Mouse (Mus musculus) brain, embryonic 14.5 days (tissue): ENCODE measurements around the gene Acpp.

Experiments used
- CTCF ChIP-seq: fragments of 200-500 bp; IDR thresholded peaks from 2 replicates; pipeline ENCODE4 v1.5.1; 2012; ENCODE audit warnings: inconsistent platforms, mild to moderate bottlenecking, moderate library complexity, borderline replicate concordance; ENCODE audit not compliant: insufficient read depth, insufficient read length; ENCODE audit errors: extremely low read depth
- POLR2A ChIP-seq: fragments of 200-500 bp; IDR thresholded peaks from 2 replicates; pipeline ENCODE4 v1.6.1; 2012; ENCODE audit warnings: mild to moderate bottlenecking, inconsistent platforms, borderline replicate concordance; ENCODE audit not compliant: poor library complexity, insufficient read depth, insufficient read length, severe bottlenecking; ENCODE audit errors: extremely low read depth

- no peak for TF ChIP-seq POLR2A
- TF ChIP-seq CTCF: no peak
Observed at GRCm38 (mm10) chr9:104272057-104272456, 65.5 kb downstream of the Acpp start.
